Mouse (Mus musculus): ENCODE data around the gene Dapk3.

DNA sequence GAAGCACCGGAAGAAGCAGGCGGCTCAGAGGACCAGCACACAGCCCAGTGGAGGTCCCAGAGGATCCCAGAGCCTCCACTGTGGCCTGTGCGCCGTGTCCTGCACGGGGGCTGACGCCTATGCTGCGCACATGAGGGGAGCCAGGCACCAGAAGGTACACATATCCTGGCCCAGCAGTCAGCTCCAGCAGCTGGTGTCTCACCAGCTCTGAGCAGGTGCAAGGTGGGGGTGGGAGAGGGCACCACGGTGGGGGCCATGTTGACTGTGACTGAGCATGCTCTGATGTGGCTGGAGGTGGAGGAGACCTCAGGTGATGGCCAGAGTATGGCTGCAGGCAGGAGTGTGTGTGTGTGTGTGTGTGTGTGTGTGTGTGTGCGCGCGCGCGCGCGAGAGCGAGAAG lies 59.2 kb downstream of the Dapk3 start:
- no peak for TF ChIP-seq CTCF (IDR thresholded peaks at IDR 0.05; ENCODE audit: insufficient read depth, low read depth, low read length)
- no peak for TF ChIP-seq POLR2A (IDR thresholded peaks at IDR 0.05; ENCODE audit: insufficient read depth, low read depth, low read length)

Data from olfactory bulb, adult 2 months (tissue).